Mouse (Mus musculus): ENCODE measurements around the gene Ddx41. TPM values are rescaled to one million over a fixed set of nuclear protein-coding genes. Genes with fewer than 3 reads are reported as not detected.

The Ddx41 gene
- polyA plus RNA-seq, 1 experiment from 2014 or later: 24.2 TPM

GRCm38 (mm10) chr13:55483593-55483992 is 52.9 kb downstream of the Ddx41 start:
- ATAC-seq (ENCODE audit: low FRiP score, low TSS enrichment): no peak
- no peak for DNase-seq (ENCODE audit: low spot score)
- no peaks in the 10 kb centered on the region for H3K9me3 ChIP-seq (ENCODE audit: control insufficient read depth, low read length)
- H3K9ac ChIP-seq (ENCODE audit: low read length): 0 out of 2 replicates have a peak overlapping the region, but pooled peaks have one; percentile 27
- H3K27me3 ChIP-seq (ENCODE audit: control insufficient read depth, insufficient read depth, low read length): no peaks in the 10 kb centered on the region
- H3K27ac ChIP-seq (replicated peaks): no peak overlapping the region
- WGBS: 57% methylated on average over 15 of the region's 15 CpGs
- H3K4me3 ChIP-seq (ENCODE audit: low read depth, low read length): no peak overlapping the region
- no peaks in the 10 kb centered on the region for H3K36me3 ChIP-seq (ENCODE audit: control insufficient read depth, insufficient read depth, low read length)
- H3K4me1 ChIP-seq (replicated peaks; ENCODE audit: control insufficient read depth, insufficient read depth): 0 out of 2 replicates have a peak, but pooled peaks cover 3% of the 10 kb centered on the region
- H3K4me2 ChIP-seq (replicated peaks; ENCODE audit: low read depth): no peak overlapping the region
- TF ChIP-seq CTCF (IDR thresholded peaks at IDR 0.05; ENCODE audit: low read depth) (no peak), EP300 (optimal IDR thresholded peaks at IDR 0.05) (no peak)

GRCm38 (mm10) chr13:55483071-55483470 is 53.4 kb downstream of the Ddx41 start:
- no peak for TF ChIP-seq CTCF (IDR thresholded peaks at IDR 0.05; ENCODE audit: low read depth)
- TF ChIP-seq EP300 (optimal IDR thresholded peaks at IDR 0.05): no peak
- no peak for DNase-seq (ENCODE audit: low spot score)
- Histone ChIP-seq H3K27me3 (ENCODE audit: control insufficient read depth, insufficient read depth, low read length) (no peaks in the 10 kb centered on the region), H3K27ac (replicated peaks) (peak overlapping the region; percentile 69), H3K9ac (ENCODE audit: low read length) (peak overlapping the region; percentile 27; the same call in 1 of the 2 replicates), H3K36me3 (ENCODE audit: control insufficient read depth, insufficient read depth, low read length) (no peaks in the 10 kb centered on the region), H3K9me3 (ENCODE audit: control insufficient read depth, low read length) (no peaks in the 10 kb centered on the region), H3K4me2 (replicated peaks; ENCODE audit: low read depth) (no peak overlapping the region), H3K4me3 (ENCODE audit: low read depth, low read length) (no peak overlapping the region), H3K4me1 (replicated peaks; ENCODE audit: control insufficient read depth, insufficient read depth) (0 out of 2 replicates have a peak, but pooled peaks cover 3% of the 10 kb centered on the region)
- ATAC-seq (ENCODE audit: low FRiP score, low TSS enrichment): no peak
- WGBS: 38% methylated on average over 9 of the region's 9 CpGs

GRCm38 (mm10) chr13:55482542-55482941 is 53.9 kb downstream of the Ddx41 start:
- no peak overlapping the region for H3K4me2 ChIP-seq (replicated peaks; ENCODE audit: low read depth)

More at GRCm38 (mm10) chr13:55482542-55482941, 53.9 kb downstream of the Ddx41 start:
- no peak overlapping the region for H3K9ac ChIP-seq (ENCODE audit: low read length)
- no peaks in the 10 kb centered on the region for H3K36me3 ChIP-seq (ENCODE audit: control insufficient read depth, insufficient read depth, low read length)
- H3K9me3 ChIP-seq (ENCODE audit: control insufficient read depth, low read length): no peaks in the 10 kb centered on the region
- peak; percentile 58; the same call in 1 of the 2 replicates for ATAC-seq (ENCODE audit: low FRiP score, low TSS enrichment)
- H3K27ac ChIP-seq (replicated peaks): peak overlapping the region; percentile 69
- 0 out of 2 replicates have a peak, but pooled peaks cover 3% of the 10 kb centered on the region for H3K4me1 ChIP-seq (replicated peaks; ENCODE audit: control insufficient read depth, insufficient read depth)
- no peaks in the 10 kb centered on the region for H3K27me3 ChIP-seq (ENCODE audit: control insufficient read depth, insufficient read depth, low read length)
- 46% methylated on average over 7 of the region's 7 CpGs for WGBS
- no peak overlapping the region for H3K4me3 ChIP-seq (ENCODE audit: low read depth, low read length)
- no peak for TF ChIP-seq EP300 (optimal IDR thresholded peaks at IDR 0.05)
- TF ChIP-seq CTCF (IDR thresholded peaks at IDR 0.05; ENCODE audit: low read depth): peak; percentile 54
- DNase-seq (ENCODE audit: low spot score): no peak

Small RNA genes within 50 kb of the gene (microRNA-seq; reads per million reads assigned to microRNA genes)
- 2.9 reads per million for gene Mir6945

Other genes starting within 250 kb of the Ddx41 start
- 350 and 354 TPM in 2 replicates for gene Prelid1, start 216.2 kb downstream of the Ddx41 start, polyA plus RNA-seq (2015; fragmentation: Nextera tagmentation; extraction: Ambion mirVana)
- 79.7 and 85.3 TPM in 2 replicates for gene Rab24, start 214.7 kb downstream of the Ddx41 start, polyA plus RNA-seq (2015; fragmentation: Nextera tagmentation; extraction: Ambion mirVana)
- 9.7 and 12.4 TPM in 2 replicates for gene Mxd3, start 206.8 kb downstream of the Ddx41 start, polyA plus RNA-seq (2015; fragmentation: Nextera tagmentation; extraction: Ambion mirVana)
- gene Lman2, start 173.9 kb downstream of the Ddx41 start, polyA plus RNA-seq (2015; fragmentation: Nextera tagmentation; extraction: Ambion mirVana): 73.7 and 76.5 TPM in 2 replicates
- 0.51 and 0.73 TPM in 2 replicates for gene Rgs14, start 166.9 kb downstream of the Ddx41 start, polyA plus RNA-seq (2015; fragmentation: Nextera tagmentation; extraction: Ambion mirVana)
- gene Slc34a1, start 138.5 kb downstream of the Ddx41 start, polyA plus RNA-seq (2015; fragmentation: Nextera tagmentation; extraction: Ambion mirVana): not detected in 2 replicates
- not detected in 2 replicates for gene Pfn3, start 121.4 kb downstream of the Ddx41 start, polyA plus RNA-seq (2015; fragmentation: Nextera tagmentation; extraction: Ambion mirVana)
- gene F12, start 109.9 kb downstream of the Ddx41 start, polyA plus RNA-seq (2015; fragmentation: Nextera tagmentation; extraction: Ambion mirVana): 0.41 and 0.68 TPM in 2 replicates
- gene Grk6, start 91.6 kb downstream of the Ddx41 start, polyA plus RNA-seq (2015; fragmentation: Nextera tagmentation; extraction: Ambion mirVana): 17.7 and 19.0 TPM in 2 replicates
- gene Prr7, start 72.4 kb downstream of the Ddx41 start, polyA plus RNA-seq (2015; fragmentation: Nextera tagmentation; extraction: Ambion mirVana): 0.13 and 0.28 TPM in 2 replicates
- 39.3 and 40.4 TPM in 2 replicates for gene Dbn1, start 48.5 kb downstream of the Ddx41 start, polyA plus RNA-seq (2015; fragmentation: Nextera tagmentation; extraction: Ambion mirVana)
- gene Pdlim7, start 23.0 kb downstream of the Ddx41 start, polyA plus RNA-seq (2015; fragmentation: Nextera tagmentation; extraction: Ambion mirVana): 174 and 193 TPM in 2 replicates
- gene Dok3, start 7.4 kb downstream of the Ddx41 start, polyA plus RNA-seq (2015; fragmentation: Nextera tagmentation; extraction: Ambion mirVana): 1.0 and 1.3 TPM in 2 replicates
- 10.2 and 11.1 TPM in 2 replicates for gene Fam193b, start 34.5 kb upstream of the Ddx41 start, polyA plus RNA-seq (2015; fragmentation: Nextera tagmentation; extraction: Ambion mirVana)
- 123 and 136 TPM in 2 replicates for gene Tmed9, start 37.1 kb upstream of the Ddx41 start, polyA plus RNA-seq (2015; fragmentation: Nextera tagmentation; extraction: Ambion mirVana)
- 15.9 and 16.0 TPM in 2 replicates for gene B4galt7, start 63.2 kb upstream of the Ddx41 start, polyA plus RNA-seq (2015; fragmentation: Nextera tagmentation; extraction: Ambion mirVana)
- gene Caml, start 86.3 kb upstream of the Ddx41 start, polyA plus RNA-seq (2015; fragmentation: Nextera tagmentation; extraction: Ambion mirVana): 32.0 and 33.0 TPM in 2 replicates
- gene Ddx46, start 98.4 kb upstream of the Ddx41 start, polyA plus RNA-seq (2015; fragmentation: Nextera tagmentation; extraction: Ambion mirVana): 14.9 and 15.2 TPM in 2 replicates
- 25.4 and 26.1 TPM in 2 replicates for gene B230219D22Rik, start 156.5 kb upstream of the Ddx41 start, polyA plus RNA-seq (2015; fragmentation: Nextera tagmentation; extraction: Ambion mirVana)
- gene Txndc15, start 178.0 kb upstream of the Ddx41 start, polyA plus RNA-seq (2015; fragmentation: Nextera tagmentation; extraction: Ambion mirVana): 62.8 and 63.6 TPM in 2 replicates
- 71.2 and 73.9 TPM in 2 replicates for gene Pcbd2, start 190.7 kb upstream of the Ddx41 start, polyA plus RNA-seq (2015; fragmentation: Nextera tagmentation; extraction: Ambion mirVana)
- 0.07 and 0.13 TPM in 2 replicates for gene Catsper3, start 247.9 kb upstream of the Ddx41 start, polyA plus RNA-seq (2015; fragmentation: Nextera tagmentation; extraction: Ambion mirVana)

All from stomach, postnatal 0 days (tissue).